Mouse (Mus musculus) lung, postnatal 25 days (tissue): ENCODE results near the gene Syt1.

Experiments used
- DNase-seq: peaks from one replicate; pipeline ENCODE4 v3.0.0; 2022; ENCODE audit warnings: low spot score

Syt1 gene

GRCm38 (mm10) chr10:108649174-108649573, 361.6 kb downstream of the Syt1 start:
- DNase-seq = no peak

GRCm38 (mm10) chr10:108643915-108644314, 366.9 kb downstream of the Syt1 start:
- no peak for DNase-seq

GRCm38 (mm10) chr10:108638095-108638494, 372.7 kb downstream of the Syt1 start:
- no peak for DNase-seq

GRCm38 (mm10) chr10:108636086-108636485, 374.7 kb downstream of the Syt1 start:
- no peak for DNase-seq

GRCm38 (mm10) chr10:108635616-108636015, 375.2 kb downstream of the Syt1 start:
- DNase-seq = no peak

- no peak for DNase-seq
Measured at GRCm38 (mm10) chr10:108630841-108631240, 379.9 kb downstream of the Syt1 start.

GRCm38 (mm10) chr10:108626404-108626803, 384.4 kb downstream of the Syt1 start:
- DNase-seq = no peak

GRCm38 (mm10) chr10:108623002-108623401, 387.8 kb downstream of the Syt1 start:
- DNase-seq = no peak

GRCm38 (mm10) chr10:108619861-108620260, 390.9 kb downstream of the Syt1 start:
- no peak for DNase-seq

GRCm38 (mm10) chr10:108619217-108619616, 391.6 kb downstream of the Syt1 start:
- no peak for DNase-seq

GRCm38 (mm10) chr10:108610057-108610644, 400.6 kb downstream of the Syt1 start:
- no peak for DNase-seq

- DNase-seq = no peak
Measured at GRCm38 (mm10) chr10:108601672-108602412, 408.9 kb downstream of the Syt1 start.

GRCm38 (mm10) chr10:108600693-108601092, 410.1 kb downstream of the Syt1 start:
- DNase-seq = no peak

GRCm38 (mm10) chr10:108597385-108597784, 413.4 kb downstream of the Syt1 start:
- no peak for DNase-seq

- no peak for DNase-seq
Measured at GRCm38 (mm10) chr10:108596162-108596927, 414.4 kb downstream of the Syt1 start.

GRCm38 (mm10) chr10:108589355-108589754, 421.4 kb downstream of the Syt1 start:
- no peak for DNase-seq

- no peak for DNase-seq
Measured at GRCm38 (mm10) chr10:108588924-108589323, 421.9 kb downstream of the Syt1 start.

GRCm38 (mm10) chr10:108583694-108584093, 427.1 kb downstream of the Syt1 start:
- no peak for DNase-seq

- DNase-seq = no peak
Measured at GRCm38 (mm10) chr10:108582397-108582730, 428.4 kb downstream of the Syt1 start.

- DNase-seq = no peak
Measured at GRCm38 (mm10) chr10:108581555-108582396, 429.0 kb downstream of the Syt1 start.

GRCm38 (mm10) chr10:108580786-108581420, 429.9 kb downstream of the Syt1 start:
- no peak for DNase-seq

- no peak for DNase-seq
Measured at GRCm38 (mm10) chr10:108579396-108579795, 431.4 kb downstream of the Syt1 start.
